Mouse (Mus musculus): Measurements from ENCODE around the gene Chst10.

DNA sequence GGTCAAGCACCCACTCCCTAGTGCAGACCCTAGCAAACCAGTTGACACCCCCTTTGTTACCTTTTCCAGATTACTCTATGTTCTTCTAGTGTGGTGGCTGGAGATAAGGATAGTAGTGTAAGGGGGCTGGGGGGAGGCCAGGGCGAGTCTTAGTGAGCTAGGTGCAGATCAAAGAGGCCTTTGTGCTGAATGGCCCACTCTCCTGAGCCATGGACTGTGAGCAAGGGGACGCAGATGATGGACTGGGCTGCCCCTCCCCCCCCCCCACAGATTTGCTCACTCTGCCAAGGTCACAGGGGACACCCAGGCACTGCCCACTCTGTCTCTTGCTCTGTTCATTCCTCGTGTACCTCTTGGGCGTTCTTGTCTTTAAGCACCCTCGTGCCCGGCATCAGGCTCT lies 10.9 kb downstream of the Chst10 start:
- no peak for TF ChIP-seq CTCF (IDR thresholded peaks at IDR 0.05; ENCODE audit: low read depth)
- no peak for TF ChIP-seq EP300 (IDR thresholded peaks at IDR 0.05; ENCODE audit: low read depth)

Data from liver, embryonic 14.5 days (tissue).